Mouse (Mus musculus): ENCODE results near the gene Ogn. TPM values are rescaled to one million over a fixed set of nuclear protein-coding genes. Genes with fewer than 3 reads are reported as not detected.
"Not testable (repeated sequence)": the region's sequence is repeated elsewhere in the genome, so short reads cannot be mapped to it uniquely, and the experiment has no call there.

Gene Ogn
- polyA plus RNA-seq (2017; shearing (Covaris generic)): under 1 TPM in 1 of 2 experiments, not detected in 1; 0.29 TPM

GRCm38 (mm10) chr13:49607714-49608113 is at the start of gene Ogn:
Ogn (plus strand) TSS chr13:49608046.
- ATAC-seq: no peak

DNA sequence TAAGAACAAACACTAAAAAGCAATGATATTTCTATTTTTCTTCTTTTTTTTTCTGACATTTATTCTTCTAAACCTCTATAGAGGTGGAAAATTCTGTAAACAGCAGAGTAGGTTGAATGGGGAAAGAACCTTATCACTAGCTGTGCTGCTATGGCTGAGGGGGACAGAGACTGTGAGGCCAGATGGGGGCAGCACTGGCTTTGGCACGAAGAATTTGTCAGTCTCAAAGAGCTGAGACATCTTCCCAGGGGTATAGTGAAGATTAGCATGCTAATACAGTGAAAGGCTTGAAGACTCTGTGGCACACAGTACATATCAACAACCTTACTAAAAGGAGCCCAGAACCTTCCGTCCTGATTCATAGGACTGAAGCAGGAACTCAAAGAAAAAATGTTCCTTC is 48.7 kb upstream of the Ogn start:
- no peak for ATAC-seq

DNA sequence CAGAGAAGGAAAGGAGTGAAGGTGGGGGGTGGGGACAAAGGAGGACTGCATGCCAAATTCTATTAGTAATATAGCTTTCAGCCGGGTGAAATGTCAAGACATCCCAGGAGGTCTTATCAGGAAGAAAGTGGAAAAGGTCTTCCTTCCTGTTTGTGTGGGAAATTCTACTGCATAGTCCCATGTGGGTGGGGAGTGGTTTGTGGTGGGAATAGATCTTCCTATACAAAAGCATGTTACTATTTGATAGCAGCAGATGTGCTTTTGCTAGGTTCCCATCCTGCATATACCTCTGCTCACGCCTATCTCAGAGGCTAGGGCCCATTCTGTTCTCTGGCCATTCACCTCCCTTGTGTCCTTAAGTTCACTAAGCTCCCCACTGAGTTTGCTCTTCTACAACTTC is 47.0 kb upstream of the Ogn start:
- ATAC-seq: no peak

GRCm38 (mm10) chr13:49564347-49564746 is 43.5 kb upstream of the Ogn start:
- ATAC-seq: no peak

- ATAC-seq: no peak
These were observed 37.5 kb upstream of the Ogn start for GRCm38 (mm10) chr13:49570371-49570770.

DNA sequence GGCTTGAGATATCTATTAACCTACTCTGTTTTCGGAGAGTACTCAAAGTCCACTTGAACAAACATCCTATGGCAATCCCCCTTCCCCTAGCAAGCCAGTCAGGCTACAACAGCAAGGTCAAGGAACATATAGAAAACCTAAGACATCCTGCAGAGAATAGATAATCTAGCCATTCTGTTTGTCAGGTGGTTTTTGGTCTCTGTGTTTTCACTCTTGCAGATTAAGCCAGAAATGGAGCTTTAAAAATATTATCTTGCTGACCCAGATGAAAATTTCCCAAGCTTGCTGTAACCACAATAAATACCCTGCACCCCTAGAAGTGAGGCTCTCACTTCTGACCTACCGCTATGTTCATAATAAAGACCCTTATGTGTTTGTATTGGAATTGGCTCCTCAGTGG is 36.4 kb upstream of the Ogn start:
- ATAC-seq: no peak

GRCm38 (mm10) chr13:49581541-49582530 is 26.0 kb upstream of the Ogn start, which contains the start of gene Omd:
Omd (plus strand) TSS chr13:49582462.
- no peak for ATAC-seq

DNA sequence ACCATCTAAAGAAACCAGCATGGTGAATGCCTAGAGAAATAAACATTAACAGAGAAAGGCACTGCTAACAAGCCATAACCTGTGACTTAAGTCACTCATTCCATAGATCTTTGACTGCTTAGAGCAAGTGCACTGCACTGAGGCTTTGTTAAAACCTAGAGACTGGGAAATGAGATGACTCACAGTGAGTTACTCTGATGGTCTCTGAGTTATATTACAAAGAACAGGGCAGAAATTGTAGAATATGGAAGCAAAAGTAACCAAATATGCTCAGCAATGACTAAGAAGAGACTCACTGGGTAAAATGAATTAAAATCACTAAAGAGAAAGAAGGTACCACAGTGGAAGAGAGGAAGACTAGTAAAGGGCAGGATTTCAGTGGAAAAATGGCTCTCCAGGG is 24.0 kb upstream of the Ogn start:
- no peak for ATAC-seq

GRCm38 (mm10) chr13:49584307-49585005 is 23.4 kb upstream of the Ogn start:
- ATAC-seq: no peak

- no peak for ATAC-seq
These were observed 21.8 kb upstream of the Ogn start for GRCm38 (mm10) chr13:49586062-49586461.

GRCm38 (mm10) chr13:49602541-49602940 is 5.3 kb upstream of the Ogn start:
- ATAC-seq: not testable (repeated sequence)

GRCm38 (mm10) chr13:49603603-49604002 is 4.2 kb upstream of the Ogn start:
- no peak for ATAC-seq

DNA sequence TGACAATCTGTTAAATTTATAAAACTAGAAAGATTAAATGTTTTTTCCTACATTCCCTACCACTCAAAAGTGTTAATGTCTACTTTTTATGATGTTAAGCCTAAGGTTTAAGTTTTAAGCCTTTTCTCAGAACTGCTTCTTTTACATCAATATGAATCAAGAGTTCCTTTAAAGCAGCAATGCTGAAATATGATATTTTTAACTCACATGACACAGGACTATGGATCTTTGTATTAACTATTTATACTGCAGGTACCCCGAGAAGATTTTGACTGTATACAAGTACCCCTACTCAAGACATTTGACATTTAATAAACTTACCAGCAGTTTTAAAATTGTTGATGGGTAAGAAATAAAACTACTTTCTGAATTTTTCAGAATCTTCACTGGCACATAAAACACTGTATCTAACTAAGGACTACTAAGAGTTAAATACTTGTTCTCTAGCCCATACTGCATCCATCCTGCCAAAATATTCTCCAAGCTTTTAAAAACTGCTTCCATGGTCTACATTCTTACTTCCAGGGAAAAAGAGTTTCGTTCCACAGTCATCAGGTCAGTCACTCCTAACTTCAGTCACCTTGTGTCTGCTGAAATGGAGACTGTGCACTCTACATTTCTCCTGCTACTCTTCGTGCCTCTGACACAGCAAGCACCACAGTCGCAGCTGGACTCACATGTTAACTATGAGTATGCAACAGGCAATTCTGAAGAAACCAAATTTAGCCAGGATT is 910 bp downstream of the Ogn start:
- no peak for ATAC-seq

- ATAC-seq: no peak
These were observed 9.2 kb downstream of the Ogn start for GRCm38 (mm10) chr13:49617021-49617420.

DNA sequence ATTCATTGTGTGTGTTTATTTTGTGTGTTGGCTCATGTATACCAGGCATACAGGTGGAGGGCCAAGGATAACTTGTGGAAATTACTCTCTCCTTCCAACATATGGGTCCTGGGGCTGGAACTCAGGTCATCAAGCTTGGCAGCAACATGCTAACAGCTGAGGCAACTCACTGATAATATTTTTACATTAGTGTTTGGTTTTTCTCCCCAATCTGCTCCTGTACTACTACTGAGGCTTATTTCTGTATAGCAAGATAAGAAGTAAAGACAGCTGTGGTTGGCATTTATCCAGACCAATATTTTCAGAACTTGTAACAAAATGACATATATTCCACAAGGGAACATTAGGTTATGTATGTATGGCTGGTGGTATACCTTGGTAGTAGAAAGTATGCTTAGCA is 10.5 kb downstream of the Ogn start:
- no peak for ATAC-seq

DNA sequence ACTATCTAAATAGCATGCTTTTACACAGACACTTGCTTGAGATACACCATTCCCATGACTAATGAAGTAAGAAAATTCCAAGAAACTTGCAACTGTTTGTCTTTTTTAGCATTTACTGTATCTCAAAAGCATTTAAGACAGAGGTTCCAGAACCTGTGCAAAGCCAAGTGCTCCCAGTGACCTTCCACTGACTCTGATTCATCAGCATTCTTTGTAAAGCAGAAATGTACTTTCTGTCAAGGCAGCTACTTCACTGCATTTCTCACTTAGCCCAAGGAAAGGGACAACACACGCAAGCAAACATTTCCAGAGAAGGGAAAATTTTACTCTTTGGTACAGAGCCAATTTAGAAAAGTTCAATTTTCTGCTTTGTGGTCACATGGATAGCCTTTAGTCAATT is 15.4 kb downstream of the Ogn start:
- no peak for ATAC-seq

- ATAC-seq: no peak
These were observed 20.3 kb downstream of the Ogn start for GRCm38 (mm10) chr13:49628167-49628566.

- no peak for ATAC-seq
These were observed 21.2 kb downstream of the Ogn start for GRCm38 (mm10) chr13:49629076-49629475.

DNA sequence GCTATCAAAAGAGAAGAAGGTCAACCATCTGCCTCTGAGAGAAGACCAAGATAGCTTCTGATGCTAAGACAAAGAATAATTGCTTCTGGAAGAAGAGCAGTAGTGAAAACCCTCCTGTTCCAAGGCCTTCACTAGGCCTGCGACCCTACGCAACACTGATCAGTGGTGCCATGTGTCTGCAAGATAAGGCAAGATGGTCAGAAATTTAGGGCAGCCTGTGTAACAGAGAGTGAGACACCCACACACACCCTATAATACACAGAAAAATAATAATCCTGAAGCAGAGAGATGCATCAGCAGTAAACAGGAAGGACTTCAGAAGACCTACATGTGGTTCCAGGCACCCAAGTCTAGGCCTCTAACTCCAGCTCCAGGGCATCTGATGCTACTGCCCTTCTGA is 32.1 kb downstream of the Ogn start:
- ATAC-seq: no peak

DNA sequence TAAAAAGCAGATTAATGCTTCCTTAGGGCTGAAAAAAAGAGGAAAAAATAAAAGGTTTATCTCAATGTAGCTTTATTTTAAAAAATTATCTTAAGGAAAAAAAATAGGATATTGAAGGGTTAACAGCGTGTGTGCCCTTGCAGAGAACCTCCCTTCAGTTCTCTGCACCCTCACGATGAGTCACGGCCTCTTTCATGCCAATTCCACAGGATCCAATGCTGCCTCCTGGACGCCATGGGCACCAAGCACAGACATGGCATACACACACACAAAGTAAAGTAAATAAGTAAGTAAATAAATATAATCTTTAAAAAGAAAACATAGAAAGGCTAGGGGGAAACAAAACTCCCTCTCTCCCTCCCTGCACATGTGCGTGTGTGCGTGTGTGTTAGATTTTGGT is 34.8 kb downstream of the Ogn start:
- ATAC-seq: no peak

DNA sequence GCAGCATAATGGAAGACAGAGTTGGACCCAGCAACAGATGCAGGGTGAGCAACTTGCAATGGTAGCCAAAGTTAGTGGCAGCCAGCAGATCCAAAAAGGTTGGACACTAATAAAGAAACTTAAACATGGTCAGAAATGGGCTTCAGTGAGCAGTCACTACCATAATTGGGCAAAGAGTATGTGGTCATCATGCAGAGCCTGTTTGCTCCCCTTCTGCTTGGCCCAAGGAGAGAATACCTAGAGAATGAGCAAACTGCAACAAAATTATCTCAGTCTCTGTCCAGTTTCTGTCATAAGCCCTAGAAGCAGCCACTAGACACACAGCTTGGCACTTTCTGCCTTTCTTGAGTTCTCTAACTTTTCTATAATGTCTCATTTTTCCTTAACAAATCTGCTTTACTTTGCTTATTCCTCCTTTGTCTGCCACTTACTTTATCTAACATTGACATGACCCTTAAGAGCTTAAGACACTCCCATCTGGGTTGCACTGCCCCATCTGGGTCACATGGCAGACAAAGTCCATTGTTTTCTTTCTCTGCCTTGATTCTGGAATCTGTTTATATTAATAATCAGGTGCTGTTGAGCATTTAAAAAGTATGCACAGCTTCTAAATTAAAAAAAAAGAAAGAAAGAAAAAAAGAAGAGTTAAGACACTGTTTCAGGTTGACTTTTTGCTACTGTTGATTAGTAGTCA is 36.0 kb downstream of the Ogn start:
- ATAC-seq: no peak

Data from activated CD4-positive, CD25-positive, alpha-beta regulatory T cell, adult 4 months (primary cell).